Mouse (Mus musculus): ENCODE results near the gene Gm13271. TPM values are rescaled to one million over a fixed set of nuclear protein-coding genes. Genes with fewer than 3 reads are reported as not detected.
A peak's percentile ranks its signal among the peaks of the same experiment; 100 is the strongest.
"Not testable (repeated sequence)": the region's sequence is repeated elsewhere in the genome, so short reads cannot be mapped to it uniquely, and the experiment has no call there.

Gm13271 gene
- polyA plus RNA-seq, 1 experiment from 2014 or later = not detected

DNA sequence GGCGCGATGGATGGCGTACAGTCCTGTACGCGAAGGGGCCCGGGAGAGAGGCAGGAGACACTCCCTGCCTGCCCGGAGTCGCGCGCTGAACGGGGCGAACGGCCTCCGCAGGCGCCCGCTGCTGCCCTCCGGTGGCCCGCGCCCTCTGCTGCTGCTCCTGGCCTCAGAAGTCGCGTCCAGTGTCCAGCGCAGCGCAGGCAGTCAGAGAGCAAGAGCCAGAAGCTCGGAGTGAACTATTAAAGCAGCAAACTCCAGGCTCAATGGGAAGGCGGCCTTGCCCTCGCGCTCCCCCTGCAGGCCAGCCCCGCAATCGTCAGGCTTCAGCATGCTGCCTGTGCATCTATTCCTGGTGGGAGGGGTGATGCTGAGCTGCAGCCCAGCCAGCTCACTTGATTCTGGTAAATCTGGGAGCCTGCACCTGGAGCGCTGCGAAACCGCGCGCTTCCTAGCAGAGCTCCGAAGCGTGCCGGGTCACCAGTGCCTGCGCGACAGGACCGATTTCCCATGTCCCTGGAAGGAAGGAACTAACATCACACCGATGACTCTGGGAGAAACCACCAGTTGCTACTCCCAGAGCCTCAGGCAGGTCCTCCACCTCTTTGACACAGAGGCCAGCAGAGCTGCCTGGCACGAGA is 8.8 kb downstream of the Gm13271 start:
- not testable (repeated sequence) for H3K9me3 ChIP-seq (replicated peaks); H3K36me3 ChIP-seq (ENCODE audit: poor library complexity, severe bottlenecking); H3K4me1 ChIP-seq; ATAC-seq; H3K27me3 ChIP-seq; H3K27ac ChIP-seq
- 3% methylated on average over 25 of the region's 42 CpGs for WGBS
- 0 out of 2 replicates have a peak overlapping the region, but pooled peaks have one; percentile 51 for H3K9ac ChIP-seq
- H3K4me3 ChIP-seq = peak overlapping the region; percentile 40
- peak overlapping the region; percentile 63 for H3K4me2 ChIP-seq

DNA sequence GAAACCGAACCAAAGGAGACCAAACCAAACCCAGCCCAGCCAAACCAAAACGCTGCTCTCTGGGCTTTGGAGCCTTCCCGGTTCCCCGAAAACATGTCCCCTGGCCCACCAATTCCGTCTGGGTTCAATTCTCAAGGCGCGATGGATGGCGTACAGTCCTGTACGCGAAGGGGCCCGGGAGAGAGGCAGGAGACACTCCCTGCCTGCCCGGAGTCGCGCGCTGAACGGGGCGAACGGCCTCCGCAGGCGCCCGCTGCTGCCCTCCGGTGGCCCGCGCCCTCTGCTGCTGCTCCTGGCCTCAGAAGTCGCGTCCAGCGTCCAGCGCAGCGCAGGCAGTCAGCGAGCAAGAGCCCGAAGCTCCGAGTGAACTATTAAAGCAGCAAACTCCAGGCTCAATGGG is 18.9 kb downstream of the Gm13271 start, which contains the start of gene Gm13290:
TSS of gene Gm13290 (plus strand) at position 301 of the 400 bp plus-strand sequence.
- H3K9ac ChIP-seq; H3K27ac ChIP-seq; H3K36me3 ChIP-seq (ENCODE audit: poor library complexity, severe bottlenecking); H3K4me3 ChIP-seq; ATAC-seq; H3K9me3 ChIP-seq (replicated peaks); H3K4me1 ChIP-seq; H3K27me3 ChIP-seq; H3K4me2 ChIP-seq: not testable (repeated sequence)
- no CpG with 5 or more reads among the region's 32 CpGs for WGBS

DNA sequence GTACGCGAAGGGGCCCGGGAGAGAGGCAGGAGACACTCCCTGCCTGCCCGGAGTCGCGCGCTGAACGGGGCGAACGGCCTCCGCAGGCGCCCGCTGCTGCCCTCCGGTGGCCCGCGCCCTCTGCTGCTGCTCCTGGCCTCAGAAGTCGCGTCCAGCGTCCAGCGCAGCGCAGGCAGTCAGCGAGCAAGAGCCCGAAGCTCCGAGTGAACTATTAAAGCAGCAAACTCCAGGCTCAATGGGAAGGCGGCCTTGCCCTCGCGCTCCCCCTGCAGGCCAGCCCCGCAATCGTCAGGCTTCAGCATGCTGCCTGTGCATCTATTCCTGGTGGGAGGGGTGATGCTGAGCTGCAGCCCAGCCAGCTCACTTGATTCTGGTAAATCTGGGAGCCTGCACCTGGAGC is 22.0 kb downstream of the Gm13271 start, which contains the start of gene Gm13289:
TSS of gene Gm13289 (plus strand) at position 301 of the 400 bp plus-strand sequence.
- not testable (repeated sequence) for H3K36me3 ChIP-seq (ENCODE audit: poor library complexity, severe bottlenecking); H3K27ac ChIP-seq; H3K4me1 ChIP-seq; H3K4me2 ChIP-seq; H3K27me3 ChIP-seq; H3K4me3 ChIP-seq; H3K9me3 ChIP-seq (replicated peaks); H3K9ac ChIP-seq; ATAC-seq
- WGBS = no CpG with 5 or more reads among the region's 29 CpGs

DNA sequence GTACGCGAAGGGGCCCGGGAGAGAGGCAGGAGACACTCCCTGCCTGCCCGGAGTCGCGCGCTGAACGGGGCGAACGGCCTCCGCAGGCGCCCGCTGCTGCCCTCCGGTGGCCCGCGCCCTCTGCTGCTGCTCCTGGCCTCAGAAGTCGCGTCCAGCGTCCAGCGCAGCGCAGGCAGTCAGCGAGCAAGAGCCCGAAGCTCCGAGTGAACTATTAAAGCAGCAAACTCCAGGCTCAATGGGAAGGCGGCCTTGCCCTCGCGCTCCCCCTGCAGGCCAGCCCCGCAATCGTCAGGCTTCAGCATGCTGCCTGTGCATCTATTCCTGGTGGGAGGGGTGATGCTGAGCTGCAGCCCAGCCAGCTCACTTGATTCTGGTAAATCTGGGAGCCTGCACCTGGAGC is 24.9 kb downstream of the Gm13271 start, which contains the start of gene Gm13272:
TSS of gene Gm13272 (plus strand) at position 301 of the 400 bp plus-strand sequence.
- H3K27ac ChIP-seq; H3K4me2 ChIP-seq; H3K9ac ChIP-seq; ATAC-seq; H3K9me3 ChIP-seq (replicated peaks); H3K4me3 ChIP-seq; H3K4me1 ChIP-seq; H3K36me3 ChIP-seq (ENCODE audit: poor library complexity, severe bottlenecking); H3K27me3 ChIP-seq: not testable (repeated sequence)
- WGBS = no CpG with 5 or more reads among the region's 29 CpGs

DNA sequence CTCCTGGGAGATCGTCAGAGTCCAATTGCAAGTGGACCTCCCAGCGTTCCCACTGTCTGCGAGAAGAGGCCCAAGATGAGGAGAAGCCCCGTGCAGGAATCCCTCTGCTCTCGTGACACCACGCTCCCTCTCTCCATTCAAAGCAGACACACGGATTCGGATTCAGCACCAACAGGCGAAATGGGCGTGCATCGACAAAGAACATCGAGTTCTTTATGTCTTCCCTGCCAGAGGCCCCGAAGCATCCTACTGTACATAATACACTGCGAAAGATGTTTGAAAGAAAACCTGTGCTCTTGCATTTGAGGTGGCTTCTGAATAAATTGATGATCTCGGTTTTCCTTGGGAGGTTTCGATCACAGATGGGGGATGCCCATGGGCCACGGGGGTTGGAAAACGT is 25.7 kb downstream of the Gm13271 start:
- H3K9me3 ChIP-seq (replicated peaks); ATAC-seq; H3K4me2 ChIP-seq; H3K36me3 ChIP-seq (ENCODE audit: poor library complexity, severe bottlenecking); H3K9ac ChIP-seq; H3K27ac ChIP-seq; H3K4me1 ChIP-seq; H3K4me3 ChIP-seq; H3K27me3 ChIP-seq: not testable (repeated sequence)
- 51% methylated on average over 15 of the region's 18 CpGs for WGBS

DNA sequence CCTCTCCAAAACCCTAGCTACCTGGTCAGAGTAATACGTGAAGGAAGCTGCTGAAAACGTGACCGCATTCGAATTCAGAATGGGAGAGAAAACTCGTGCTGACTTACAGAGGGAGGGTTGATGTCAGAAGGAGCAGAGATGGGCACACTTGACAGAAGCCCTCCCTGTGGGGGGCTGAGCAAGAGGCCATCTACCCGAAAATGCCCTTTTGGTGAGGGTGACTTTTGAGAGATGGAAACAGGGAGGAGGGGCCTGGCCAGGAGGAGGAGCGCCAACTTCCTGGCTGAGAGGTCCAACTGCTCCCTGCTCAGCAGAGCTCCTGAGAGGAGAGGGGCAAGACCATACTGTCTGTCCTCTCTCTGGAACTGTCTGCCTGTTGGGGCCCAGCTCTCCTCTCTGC is 27.2 kb downstream of the Gm13271 start, which contains the start of gene Ifnz:
TSS of gene Ifnz (plus strand) at position 301 of the 400 bp plus-strand sequence.
- ATAC-seq; H3K27me3 ChIP-seq; H3K4me3 ChIP-seq; H3K4me1 ChIP-seq; H3K36me3 ChIP-seq (ENCODE audit: poor library complexity, severe bottlenecking); H3K27ac ChIP-seq; H3K9ac ChIP-seq; H3K9me3 ChIP-seq (replicated peaks): not testable (repeated sequence)
- 26% methylated on average over 5 of the region's 7 CpGs for WGBS
- peak within 1 kb of the TSS; percentile 46 for H3K4me2 ChIP-seq

DNA sequence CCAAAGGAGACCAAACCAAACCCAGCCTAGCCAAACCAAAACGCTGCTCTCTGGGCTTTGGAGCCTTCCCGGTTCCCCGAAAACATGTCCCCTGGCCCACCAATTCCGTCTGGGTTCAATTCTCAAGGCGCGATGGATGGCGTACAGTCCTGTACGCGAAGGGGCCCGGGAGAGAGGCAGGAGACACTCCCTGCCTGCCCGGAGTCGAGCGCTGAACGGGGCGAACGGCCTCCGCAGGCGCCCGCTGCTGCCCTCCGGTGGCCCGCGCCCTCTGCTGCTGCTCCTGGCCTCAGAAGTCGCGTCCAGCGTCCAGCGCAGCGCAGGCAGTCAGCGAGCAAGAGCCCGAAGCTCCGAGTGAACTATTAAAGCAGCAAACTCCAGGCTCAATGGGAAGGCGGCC is 27.7 kb downstream of the Gm13271 start:
- 0% methylated on average over 5 of the region's 31 CpGs for WGBS
- H3K27ac ChIP-seq; H3K9ac ChIP-seq; H3K27me3 ChIP-seq; H3K4me1 ChIP-seq; H3K4me3 ChIP-seq; H3K36me3 ChIP-seq (ENCODE audit: poor library complexity, severe bottlenecking); H3K9me3 ChIP-seq (replicated peaks); ATAC-seq: not testable (repeated sequence)
- H3K4me2 ChIP-seq = peak overlapping the region; percentile 46

DNA sequence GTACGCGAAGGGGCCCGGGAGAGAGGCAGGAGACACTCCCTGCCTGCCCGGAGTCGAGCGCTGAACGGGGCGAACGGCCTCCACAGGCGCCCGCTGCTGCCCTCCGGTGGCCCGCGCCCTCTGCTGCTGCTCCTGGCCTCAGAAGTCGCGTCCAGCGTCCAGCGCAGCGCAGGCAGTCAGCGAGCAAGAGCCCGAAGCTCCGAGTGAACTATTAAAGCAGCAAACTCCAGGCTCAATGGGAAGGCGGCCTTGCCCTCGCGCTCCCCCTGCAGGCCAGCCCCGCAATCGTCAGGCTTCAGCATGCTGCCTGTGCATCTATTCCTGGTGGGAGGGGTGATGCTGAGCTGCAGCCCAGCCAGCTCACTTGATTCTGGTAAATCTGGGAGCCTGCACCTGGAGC is 30.7 kb downstream of the Gm13271 start, which contains the start of gene Gm13276:
TSS of gene Gm13276 (plus strand) at position 301 of the 400 bp plus-strand sequence.
- H3K27ac ChIP-seq; H3K9me3 ChIP-seq (replicated peaks); H3K4me3 ChIP-seq; H3K27me3 ChIP-seq; H3K36me3 ChIP-seq (ENCODE audit: poor library complexity, severe bottlenecking); H3K4me1 ChIP-seq; ATAC-seq; H3K4me2 ChIP-seq; H3K9ac ChIP-seq: not testable (repeated sequence)
- no CpG with 5 or more reads among the region's 27 CpGs for WGBS

DNA sequence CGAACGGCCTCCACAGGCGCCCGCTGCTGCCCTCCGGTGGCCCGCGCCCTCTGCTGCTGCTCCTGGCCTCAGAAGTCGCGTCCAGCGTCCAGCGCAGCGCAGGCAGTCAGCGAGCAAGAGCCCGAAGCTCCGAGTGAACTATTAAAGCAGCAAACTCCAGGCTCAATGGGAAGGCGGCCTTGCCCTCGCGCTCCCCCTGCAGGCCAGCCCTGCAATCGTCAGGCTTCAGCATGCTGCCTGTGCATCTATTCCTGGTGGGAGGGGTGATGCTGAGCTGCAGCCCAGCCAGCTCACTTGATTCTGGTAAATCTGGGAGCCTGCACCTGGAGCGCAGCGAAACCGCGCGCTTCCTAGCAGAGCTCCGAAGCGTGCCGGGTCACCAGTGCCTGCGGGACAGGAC is 33.7 kb downstream of the Gm13271 start, which contains the start of gene Gm13277:
TSS of gene Gm13277 (plus strand) at position 231 of the 400 bp plus-strand sequence.
- WGBS = 0% methylated on average over 3 of the region's 28 CpGs
- not testable (repeated sequence) for H3K27ac ChIP-seq; ATAC-seq; H3K4me1 ChIP-seq; H3K27me3 ChIP-seq; H3K4me3 ChIP-seq; H3K9ac ChIP-seq; H3K36me3 ChIP-seq (ENCODE audit: poor library complexity, severe bottlenecking); H3K9me3 ChIP-seq (replicated peaks); H3K4me2 ChIP-seq

DNA sequence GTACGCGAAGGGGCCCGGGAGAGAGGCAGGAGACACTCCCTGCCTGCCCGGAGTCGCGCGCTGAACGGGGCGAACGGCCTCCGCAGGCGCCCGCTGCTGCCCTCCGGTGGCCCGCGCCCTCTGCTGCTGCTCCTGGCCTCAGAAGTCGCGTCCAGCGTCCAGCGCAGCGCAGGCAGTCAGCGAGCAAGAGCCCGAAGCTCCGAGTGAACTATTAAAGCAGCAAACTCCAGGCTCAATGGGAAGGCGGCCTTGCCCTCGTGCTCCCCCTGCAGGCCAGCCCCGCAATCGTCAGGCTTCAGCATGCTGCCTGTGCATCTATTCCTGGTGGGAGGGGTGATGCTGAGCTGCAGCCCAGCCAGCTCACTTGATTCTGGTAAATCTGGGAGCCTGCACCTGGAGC is 36.6 kb downstream of the Gm13271 start, which contains the start of gene Gm13278:
TSS of gene Gm13278 (plus strand) at position 301 of the 400 bp plus-strand sequence.
- not testable (repeated sequence) for H3K9ac ChIP-seq; H3K27ac ChIP-seq; H3K36me3 ChIP-seq (ENCODE audit: poor library complexity, severe bottlenecking); H3K9me3 ChIP-seq (replicated peaks); H3K27me3 ChIP-seq; ATAC-seq; H3K4me1 ChIP-seq; H3K4me3 ChIP-seq; H3K4me2 ChIP-seq
- no CpG with 5 or more reads among the region's 28 CpGs for WGBS

DNA sequence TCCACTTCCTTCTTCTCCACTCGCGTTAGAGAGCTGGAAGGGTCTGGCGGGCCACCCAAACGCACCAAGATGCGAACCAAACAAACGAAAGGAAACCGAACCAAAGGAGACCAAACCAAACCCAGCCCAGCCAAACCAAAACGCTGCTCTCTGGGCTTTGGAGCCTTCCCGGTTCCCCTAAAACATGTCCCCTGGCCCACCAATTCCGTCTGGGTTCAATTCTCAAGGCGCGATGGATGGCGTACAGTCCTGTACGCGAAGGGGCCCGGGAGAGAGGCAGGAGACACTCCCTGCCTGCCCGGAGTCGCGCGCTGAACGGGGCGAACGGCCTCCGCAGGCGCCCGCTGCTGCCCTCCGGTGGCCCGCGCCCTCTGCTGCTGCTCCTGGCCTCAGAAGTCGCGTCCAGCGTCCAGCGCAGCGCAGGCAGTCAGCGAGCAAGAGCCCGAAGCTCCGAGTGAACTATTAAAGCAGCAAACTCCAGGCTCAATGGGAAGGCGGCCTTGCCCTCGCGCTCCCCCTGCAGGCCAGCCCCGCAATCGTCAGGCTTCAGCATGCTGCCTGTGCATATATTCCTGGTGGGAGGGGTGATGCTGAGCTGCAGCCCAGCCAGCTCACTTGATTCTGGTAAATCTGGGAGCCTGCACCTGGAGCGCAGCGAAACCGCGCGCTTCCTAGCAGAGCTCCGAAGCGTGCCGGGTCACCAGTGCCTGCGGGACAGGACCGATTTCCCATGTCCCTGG is 39.4 kb downstream of the Gm13271 start, which contains the start of gene Gm13275:
TSS of gene Gm13275 (plus strand) at position 552 of the 740 bp plus-strand sequence.
- not testable (repeated sequence) for H3K9me3 ChIP-seq (replicated peaks); H3K4me1 ChIP-seq; H3K4me3 ChIP-seq; H3K36me3 ChIP-seq (ENCODE audit: poor library complexity, severe bottlenecking); H3K9ac ChIP-seq; H3K27me3 ChIP-seq; H3K4me2 ChIP-seq; H3K27ac ChIP-seq; ATAC-seq
- WGBS = 0% methylated on average over 13 of the region's 52 CpGs

DNA sequence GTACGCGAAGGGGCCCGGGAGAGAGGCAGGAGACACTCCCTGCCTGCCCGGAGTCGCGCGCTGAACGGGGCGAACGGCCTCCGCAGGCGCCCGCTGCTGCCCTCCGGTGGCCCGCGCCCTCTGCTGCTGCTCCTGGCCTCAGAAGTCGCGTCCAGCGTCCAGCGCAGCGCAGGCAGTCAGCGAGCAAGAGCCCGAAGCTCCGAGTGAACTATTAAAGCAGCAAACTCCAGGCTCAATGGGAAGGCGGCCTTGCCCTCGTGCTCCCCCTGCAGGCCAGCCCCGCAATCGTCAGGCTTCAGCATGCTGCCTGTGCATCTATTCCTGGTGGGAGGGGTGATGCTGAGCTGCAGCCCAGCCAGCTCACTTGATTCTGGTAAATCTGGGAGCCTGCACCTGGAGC is 42.4 kb downstream of the Gm13271 start, which contains the start of gene Gm13279:
TSS of gene Gm13279 (plus strand) at position 301 of the 400 bp plus-strand sequence.
- not testable (repeated sequence) for H3K4me1 ChIP-seq; H3K9ac ChIP-seq; ATAC-seq; H3K4me3 ChIP-seq; H3K9me3 ChIP-seq (replicated peaks); H3K27ac ChIP-seq; H3K36me3 ChIP-seq (ENCODE audit: poor library complexity, severe bottlenecking); H3K4me2 ChIP-seq; H3K27me3 ChIP-seq
- WGBS = no CpG with 5 or more reads among the region's 28 CpGs
